In the genomic region with DNA sequence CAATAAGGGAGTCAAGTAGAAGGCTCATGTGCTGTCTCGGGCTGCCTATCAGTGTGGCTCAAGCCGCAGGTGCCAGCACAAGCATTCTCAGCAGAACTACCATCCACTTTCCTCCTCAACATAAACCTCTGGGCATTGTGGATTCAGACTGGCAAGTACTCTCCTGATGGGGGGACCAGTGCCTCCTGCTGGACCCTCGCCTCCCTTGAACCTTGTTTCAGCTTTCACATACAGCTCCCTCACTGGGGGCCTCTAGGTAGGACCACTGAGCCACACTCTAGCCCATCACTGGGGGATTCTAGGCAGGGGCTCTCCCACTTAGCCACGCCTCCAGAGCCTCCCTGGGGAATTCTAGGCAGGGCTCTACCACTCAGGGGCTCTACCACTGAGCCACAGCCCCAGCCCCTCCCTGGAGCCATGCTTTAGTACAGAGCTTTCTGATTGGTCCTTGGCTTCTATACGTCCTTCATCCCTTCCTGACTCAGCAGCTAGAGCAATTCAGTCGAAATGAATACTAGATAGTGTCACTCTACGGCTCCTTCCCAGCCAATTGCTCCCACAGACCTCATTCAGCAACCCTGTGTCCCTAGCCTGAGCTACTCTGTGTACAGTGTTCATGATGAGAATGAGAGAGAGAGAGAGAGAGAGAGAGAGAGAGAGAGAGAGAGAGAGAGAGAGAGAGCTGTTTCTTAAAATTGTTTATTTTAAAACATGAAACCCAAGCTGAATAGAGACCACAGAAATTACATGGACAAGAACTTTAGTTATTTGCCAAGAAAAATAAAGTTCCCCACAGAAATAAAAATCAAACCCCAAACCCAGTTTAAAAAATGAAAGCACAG, we compare ENCODE assay signal across 12 mouse cellular contexts. TPM values are rescaled to one million over a fixed set of nuclear protein-coding genes. Genes with fewer than 3 reads are reported as not detected.
DNase-seq lines count a peak whose midpoint lies in the region; ATAC-seq and TF ChIP-seq lines count a peak whose summit lies in the region.
"Had no signal": no experiment of that assay in that cellular context is flagged by ENCODE, and none has a peak within 500 bp of the region (broad histone marks: within the 10 kb centered on the region; RNA-seq: fewer than 3 reads in every experiment).

No protein-coding gene starts in this region.

- peak; percentile 46 for ATAC-seq in hindbrain, embryonic 11.5 days (ENCODE audit: low FRiP score)

- H3K9me3 ChIP-seq in hindbrain, embryonic 11.5 days (ENCODE audit: control insufficient read depth, low read length) = no peaks in the 10 kb centered on the region

- H3K27me3 ChIP-seq in hindbrain, embryonic 11.5 days (ENCODE audit: control insufficient read depth, insufficient read depth, low read length) = no peaks in the 10 kb centered on the region
- H3K27me3 ChIP-seq in myocyte (ENCODE audit: control insufficient read depth, insufficient read depth, insufficient read length) = no peaks in the 10 kb centered on the region
- H3K27me3 ChIP-seq in heart, adult 2 months (ENCODE audit: control insufficient read depth, insufficient read depth, low read length) = no peaks in the 10 kb centered on the region

- no peak for DNase-seq in lung, adult 2 months
- no peak for DNase-seq in lung, postnatal 25 days (ENCODE audit: low spot score)
- DNase-seq in embryo, embryonic 9.5 days (ENCODE audit: extremely low spot score) = peak; percentile 40
- peak; percentile 54 for DNase-seq in hindbrain, embryonic 11.5 days (ENCODE audit: low spot score)
- DNase-seq in heart, adult 2 months = no peak
- no peak for DNase-seq in gastrocnemius, postnatal 4 days (ENCODE audit: low spot score in 2 of 2)
- no peak for DNase-seq in testis, postnatal 14 days (ENCODE audit: low spot score)
- DNase-seq: cerebellum, adult 11 months had no signal

- intact Hi-C loops in heart, adult 2 months (cut with DNase I) = loop anchor here (1.0 kb wide), 2 partner anchors 52 to 80 kb away; no protein-coding TSS in a partner anchor

- H3K4me3 ChIP-seq in lung, adult 2 months (replicated peaks; ENCODE audit: extremely low read depth, low read depth, low read length) = no peak overlapping the region
- H3K4me3 ChIP-seq in hindbrain, embryonic 11.5 days (ENCODE audit: low read depth, low read length) = no peak overlapping the region
- no peak overlapping the region for H3K4me3 ChIP-seq in myocyte
- H3K4me3 ChIP-seq in heart, adult 2 months = no peak overlapping the region

- no peak overlapping the region for H3ac ChIP-seq in myocyte (ENCODE audit: control insufficient read depth, insufficient read length)

- H3K79me2 ChIP-seq in myocyte (ENCODE audit: control insufficient read depth, insufficient read depth) = no peaks in the 10 kb centered on the region
- no peaks in the 10 kb centered on the region for H3K79me2 ChIP-seq in heart, adult 2 months (replicated peaks; ENCODE audit: control insufficient read depth, insufficient read depth, low read length)

- TF ChIP-seq POLR2A in lung, adult 2 months (IDR thresholded peaks at IDR 0.05; ENCODE audit: borderline replicate concordance, extremely low read depth, low read depth, low read length) = no peak
- no peak for TF ChIP-seq POLR2A in myocyte (IDR thresholded peaks at IDR 0.05; ENCODE audit: insufficient read length, low read depth)
- TF ChIP-seq POLR2A in heart, adult 2 months (IDR thresholded peaks at IDR 0.05; ENCODE audit: insufficient read depth, low read depth, low read length) = no peak

- TF ChIP-seq CTCF in lung, adult 2 months (IDR thresholded peaks at IDR 0.05; ENCODE audit: insufficient read depth, low read length) = 0 out of 2 replicates have a peak, but pooled peaks have one; percentile 1
- no peak for TF ChIP-seq CTCF in heart, adult 2 months (IDR thresholded peaks at IDR 0.05)

- H3K36me3 ChIP-seq in hindbrain, embryonic 11.5 days (ENCODE audit: control insufficient read depth, insufficient read depth, low read length) = 0 out of 2 replicates have a peak, but pooled peaks cover 3% of the 10 kb centered on the region
- H3K36me3 ChIP-seq in myocyte (ENCODE audit: control insufficient read depth, insufficient read depth) = no peaks in the 10 kb centered on the region
- H3K36me3 ChIP-seq in heart, adult 2 months (ENCODE audit: control insufficient read depth, insufficient read depth, low read length) = no peaks in the 10 kb centered on the region

- H3K27ac ChIP-seq in hindbrain, embryonic 11.5 days (ENCODE audit: low read depth, low read length) = peak overlapping the region; percentile 17; the same call in 1 of the 2 replicates
- H3K27ac ChIP-seq in heart, adult 2 months = no peak overlapping the region

- WGBS in lung, adult 2 months = 45% methylated on average over 7 of the region's 7 CpGs
- 57% methylated on average over 7 of the region's 7 CpGs for WGBS in hindbrain, embryonic 11.5 days
- WGBS in heart, adult 2 months = 57% methylated on average over 7 of the region's 7 CpGs

- H3K9ac ChIP-seq in hindbrain, embryonic 11.5 days (ENCODE audit: low read depth, low read length) = no peak overlapping the region
- H3K9ac ChIP-seq in heart, adult 2 months (ENCODE audit: low read depth, low read length) = no peak overlapping the region

- TF ChIP-seq EP300 in heart, adult 2 months (IDR thresholded peaks at IDR 0.05; ENCODE audit: insufficient read depth, low read depth, low read length) = no peak

- no peak overlapping the region for H3K4me2 ChIP-seq in hindbrain, embryonic 11.5 days (replicated peaks; ENCODE audit: low read depth, low read length)
- H3K4me2 ChIP-seq in myocyte (ENCODE audit: low read depth) = peak overlapping the region; percentile 6

- H3K4me1 ChIP-seq in lung, adult 2 months (ENCODE audit: control insufficient read depth, insufficient read depth, low read length) = 0 out of 2 replicates have a peak, but pooled peaks cover 2% of the 10 kb centered on the region
- H3K4me1 ChIP-seq in hindbrain, embryonic 11.5 days (replicated peaks; ENCODE audit: control insufficient read depth, insufficient read depth, low read length) = no peaks in the 10 kb centered on the region
- no peaks in the 10 kb centered on the region for H3K4me1 ChIP-seq in heart, adult 2 months (ENCODE audit: control insufficient read depth, insufficient read depth, low read length)

TF ChIP-seq in myocyte, 11 proteins besides CTCF, POLR2A, EP300 and RAD21:
- TF ChIP-seq MYOG (IDR thresholded peaks at IDR 0.05; ENCODE audit: control insufficient read depth in 1 of 3, insufficient read depth in 1 of 3, insufficient read length in 2 of 3, low read depth in 2 of 3) = no peak
- TF ChIP-seq TCF12 (IDR thresholded peaks at IDR 0.05; ENCODE audit: insufficient read depth, poor library complexity, severe bottlenecking) = no peak
- no peak for TF ChIP-seq USF1 (IDR thresholded peaks at IDR 0.05; ENCODE audit: low read depth)
- TF ChIP-seq SRF (IDR thresholded peaks at IDR 0.05; ENCODE audit: control insufficient read depth, insufficient read length, low read depth) = no peak
- TF ChIP-seq TCF3 (IDR thresholded peaks at IDR 0.05; ENCODE audit: insufficient read length, low read depth) = no peak
- no peak for TF ChIP-seq MAX (IDR thresholded peaks at IDR 0.05; ENCODE audit: low read depth)
- no peak for TF ChIP-seq POLR2AphosphoS2 (IDR thresholded peaks at IDR 0.05; ENCODE audit: insufficient read length, low read depth)
- no peak for TF ChIP-seq REST (IDR thresholded peaks at IDR 0.05; ENCODE audit: insufficient read depth, insufficient read length)
- no peak for TF ChIP-seq CEBPB (IDR thresholded peaks at IDR 0.05; ENCODE audit: insufficient read depth, poor library complexity, severe bottlenecking)

RNA-seq across cellular contexts. Expression of a gene that starts 13.0 kb away (rescaled TPM):
- polyA plus RNA-seq in lung, adult 2 months (2012; rRNA removed) = 141 and 163 TPM in 2 replicates
- 34.1 and 38.8 TPM in 2 replicates for polyA plus RNA-seq in hindbrain, embryonic 11.5 days (2014; fragmentation: Nextera tagmentation; extraction: Ambion mirVana)
- polyA plus RNA-seq in myocyte (2012; fragmentation: generic; extraction: Trizol) = 3.1 TPM
- total RNA-seq in heart, adult 2 months (2021) = 10 to 100 TPM in 1 of 2 experiments, 1 to 10 TPM in 1; 7.4 to 11.5 TPM
- 18.4 and 23.1 TPM in 2 replicates for polyA plus RNA-seq in heart, adult 2 months (2012; rRNA removed)
- total RNA-seq in gastrocnemius, postnatal 4 days (2021) = 10 to 100 TPM; 11.4 to 13.8 TPM

RNA-seq across cellular contexts. Expression of a gene that starts 28.7 kb away (rescaled TPM):
- polyA plus RNA-seq in lung, adult 2 months (2012; rRNA removed) = 117 and 127 TPM in 2 replicates
- polyA plus RNA-seq in hindbrain, embryonic 11.5 days (2014; fragmentation: Nextera tagmentation; extraction: Ambion mirVana) = 52.9 and 53.1 TPM in 2 replicates
- polyA plus RNA-seq in myocyte (2012; fragmentation: generic; extraction: Trizol) = 23.8 TPM
- 10 to 100 TPM; 10.6 to 11.0 TPM for total RNA-seq in heart, adult 2 months (2021)
- polyA plus RNA-seq in heart, adult 2 months (2012; rRNA removed) = 13.9 and 14.6 TPM in 2 replicates
- 10 to 100 TPM; 66.9 to 68.8 TPM for total RNA-seq in gastrocnemius, postnatal 4 days (2021)

RNA-seq across cellular contexts. Expression of a gene that starts 55.2 kb away (rescaled TPM):
- polyA plus RNA-seq in lung, adult 2 months (2012; rRNA removed) = not detected in 2 replicates
- polyA plus RNA-seq in hindbrain, embryonic 11.5 days (2014; fragmentation: Nextera tagmentation; extraction: Ambion mirVana) = not detected in 2 replicates
- not detected for polyA plus RNA-seq in myocyte (2012; fragmentation: generic; extraction: Trizol)
- total RNA-seq in heart, adult 2 months (2021) = not detected
- polyA plus RNA-seq in heart, adult 2 months (2012; rRNA removed) = not detected in 2 replicates
- total RNA-seq in gastrocnemius, postnatal 4 days (2021) = not detected
- total RNA-seq: heart, adult 8-10 months; layer of hippocampus, adult 18-20 months; megakaryocyte progenitor cell, adult 5-6 weeks had no signal

Comparison
In these comparisons a context has a peak if more than half of its experiments do, and no peak if none do; other contexts are left out.
1. DNase-seq: peak in embryo, embryonic 9.5 days (single experiment) and hindbrain, embryonic 11.5 days (single experiment); none in lung, adult 2 months (single experiment), lung, postnatal 25 days (single experiment), heart, adult 2 months (0 of 2), gastrocnemius, postnatal 4 days (0 of 2) and testis, postnatal 14 days (single experiment).